8 mouse cellular contexts compared by ENCODE assay signal in genomic region chr5:92434571-92434985, GRCm38 (mm10). TPM values are rescaled to one million over a fixed set of nuclear protein-coding genes. Genes with fewer than 3 reads are reported as not detected.
DNase-seq lines count a peak whose midpoint lies in the region; ATAC-seq and TF ChIP-seq lines count a peak whose summit lies in the region.

No protein-coding gene starts in this region.

- no peak for DNase-seq in heart, adult 11 months
- DNase-seq in cerebellum, postnatal 10 days = no peak
- no peak for DNase-seq in cerebellum, adult 8-10 months

- no peaks in the 10 kb centered on the region for H3K27me3 ChIP-seq in heart, embryonic 11.5 days (ENCODE audit: control insufficient read depth, insufficient read depth, low read length)
- H3K27me3 ChIP-seq in E14TG2a.4 (ENCODE audit: insufficient read depth, low read length) = no peaks in the 10 kb centered on the region
- no peaks in the 10 kb centered on the region for H3K27me3 ChIP-seq in embryonic facial prominence, embryonic 12.5 days
- H3K27me3 ChIP-seq in intestine, postnatal 0 days (replicated peaks; ENCODE audit: control insufficient read depth, insufficient read depth, low read length) = no peaks in the 10 kb centered on the region
- H3K27me3 ChIP-seq in midbrain, embryonic 12.5 days = no peaks in the 10 kb centered on the region

- no peak for TF ChIP-seq CTCF in E14TG2a.4 (conservative IDR thresholded peaks at IDR 0.05; ENCODE audit: low read length)
- TF ChIP-seq CTCF in intestine, postnatal 0 days (IDR thresholded peaks at IDR 0.05; ENCODE audit: low read depth) = no peak

- peak overlapping the region; percentile 89 for H3K4me2 ChIP-seq in heart, embryonic 11.5 days
- H3K4me2 ChIP-seq in embryonic facial prominence, embryonic 12.5 days (replicated peaks) = peak overlapping the region; percentile 79
- peak overlapping the region; percentile 87 for H3K4me2 ChIP-seq in intestine, postnatal 0 days (replicated peaks; ENCODE audit: low read depth)
- peak overlapping the region; percentile 87 for H3K4me2 ChIP-seq in midbrain, embryonic 12.5 days (replicated peaks)

- peak; percentile 79 for ATAC-seq in heart, embryonic 11.5 days (replicated peaks; ENCODE audit: insufficient number of reproducible peaks, low FRiP score, low TSS enrichment)
- peak; percentile 71 for ATAC-seq in embryonic facial prominence, embryonic 12.5 days (ENCODE audit: insufficient number of reproducible peaks, insufficient read depth, low FRiP score, low TSS enrichment)
- peak; percentile 76 for ATAC-seq in intestine, postnatal 0 days
- no peak; the same call in 1 of the 2 replicates for ATAC-seq in midbrain, embryonic 12.5 days (ENCODE audit: low FRiP score, low read depth)

- H3K4me1 ChIP-seq in heart, embryonic 11.5 days (ENCODE audit: control insufficient read depth, insufficient read depth, low read length) = no peaks in the 10 kb centered on the region
- H3K4me1 ChIP-seq in E14TG2a.4 (replicated peaks; ENCODE audit: low read depth, low read length) = peaks cover 24% of the 10 kb centered on the region
- H3K4me1 ChIP-seq in embryonic facial prominence, embryonic 12.5 days = peaks cover 2% of the 10 kb centered on the region; the same call in 1 of the 2 replicates
- H3K4me1 ChIP-seq in intestine, postnatal 0 days (replicated peaks; ENCODE audit: control insufficient read depth, insufficient read depth, low read length) = no peaks in the 10 kb centered on the region
- H3K4me1 ChIP-seq in midbrain, embryonic 12.5 days = peaks cover 16% of the 10 kb centered on the region

- H3K4me3 ChIP-seq in heart, embryonic 11.5 days (ENCODE audit: low read depth, low read length) = peak overlapping the region; percentile 95
- peak overlapping the region; percentile 96 for H3K4me3 ChIP-seq in E14TG2a.4 (replicated peaks; ENCODE audit: low read length)
- H3K4me3 ChIP-seq in embryonic facial prominence, embryonic 12.5 days = peak overlapping the region; percentile 78
- peak overlapping the region; percentile 99 for H3K4me3 ChIP-seq in intestine, postnatal 0 days (ENCODE audit: low read depth, low read length)
- peak overlapping the region; percentile 98 for H3K4me3 ChIP-seq in midbrain, embryonic 12.5 days

- 2% methylated on average over 28 of the region's 39 CpGs for WGBS in heart, embryonic 11.5 days (ENCODE audit: insufficient replicate concordance)
- WGBS in embryonic facial prominence, embryonic 12.5 days = under 1% methylated on average over 35 of the region's 39 CpGs
- 1% methylated on average over 28 of the region's 39 CpGs for WGBS in intestine, postnatal 0 days
- under 1% methylated on average over 30 of the region's 39 CpGs for WGBS in midbrain, embryonic 12.5 days

- H3K27ac ChIP-seq in heart, embryonic 11.5 days (ENCODE audit: low read depth, low read length) = peak overlapping the region; percentile 85
- peak overlapping the region; percentile 74 for H3K27ac ChIP-seq in embryonic facial prominence, embryonic 12.5 days
- peak overlapping the region; percentile 79 for H3K27ac ChIP-seq in intestine, postnatal 0 days (ENCODE audit: low read depth, low read length)
- H3K27ac ChIP-seq in midbrain, embryonic 12.5 days (replicated peaks) = peak overlapping the region; percentile 82

- peak overlapping the region; percentile 98 for H3K9ac ChIP-seq in heart, embryonic 11.5 days (ENCODE audit: low read depth, low read length)
- peak overlapping the region; percentile 96 for H3K9ac ChIP-seq in embryonic facial prominence, embryonic 12.5 days
- peak overlapping the region; percentile 89 for H3K9ac ChIP-seq in intestine, postnatal 0 days (ENCODE audit: low read depth, low read length)
- H3K9ac ChIP-seq in midbrain, embryonic 12.5 days (replicated peaks) = peak overlapping the region; percentile 92

- no peaks in the 10 kb centered on the region for H3K9me3 ChIP-seq in heart, embryonic 11.5 days (replicated peaks; ENCODE audit: control insufficient read depth, low read length)
- H3K9me3 ChIP-seq in E14TG2a.4 (ENCODE audit: low read length) = no peaks in the 10 kb centered on the region
- no peaks in the 10 kb centered on the region for H3K9me3 ChIP-seq in embryonic facial prominence, embryonic 12.5 days
- no peaks in the 10 kb centered on the region for H3K9me3 ChIP-seq in intestine, postnatal 0 days (ENCODE audit: control insufficient read depth)
- H3K9me3 ChIP-seq in midbrain, embryonic 12.5 days = no peaks in the 10 kb centered on the region

- no peaks in the 10 kb centered on the region for H3K36me3 ChIP-seq in heart, embryonic 11.5 days (ENCODE audit: control insufficient read depth, insufficient read depth, low read length)
- peaks cover 12% of the 10 kb centered on the region for H3K36me3 ChIP-seq in E14TG2a.4 (ENCODE audit: insufficient read depth, low read length)
- H3K36me3 ChIP-seq in embryonic facial prominence, embryonic 12.5 days = peaks cover 5% of the 10 kb centered on the region; the same call in 1 of the 2 replicates
- no peaks in the 10 kb centered on the region for H3K36me3 ChIP-seq in intestine, postnatal 0 days (ENCODE audit: control insufficient read depth, insufficient read depth)
- H3K36me3 ChIP-seq in midbrain, embryonic 12.5 days = peaks cover 6% of the 10 kb centered on the region; the same call in 1 of the 2 replicates

RNA-seq across cellular contexts. Expression of gene Nup54, which starts 0.4 kb away (rescaled TPM):
- polyA plus RNA-seq in heart, embryonic 11.5 days (2014; fragmentation: Nextera tagmentation; extraction: Ambion mirVana) = 45.7 and 50.7 TPM in 2 replicates
- 57.0 and 61.1 TPM in 2 replicates for polyA plus RNA-seq in embryonic facial prominence, embryonic 12.5 days (2016; fragmentation: Nextera tagmentation; extraction: Ambion mirVana)
- 16.4 and 18.4 TPM in 2 replicates for polyA plus RNA-seq in intestine, postnatal 0 days (2015; fragmentation: Nextera tagmentation; extraction: Ambion mirVana)
- polyA plus RNA-seq in midbrain, embryonic 12.5 days (2016; fragmentation: Nextera tagmentation; extraction: Ambion mirVana) = 53.1 and 63.0 TPM in 2 replicates
